Comparison of ENCODE assay signal across 37 mouse cellular contexts in genomic region chr11:73350483-73350882, GRCm38 (mm10). TPM values are rescaled to one million over a fixed set of nuclear protein-coding genes. Genes with fewer than 3 reads are reported as not detected.
"Had no signal": no experiment of that assay in that cellular context is flagged by ENCODE, and none has a peak within 500 bp of the region (broad histone marks: within the 10 kb centered on the region; RNA-seq: fewer than 3 reads in every experiment).

Gene Olfr20, plus strand, starts transcription at chr11:73350783.

- H3K9me3 ChIP-seq: embryonic facial prominence, embryonic 10.5 days; embryonic facial prominence, embryonic 12.5 days; embryonic facial prominence, embryonic 13.5 days; embryonic facial prominence, embryonic 15.5 days; forebrain, embryonic 10.5 days; forebrain, embryonic 12.5 days; forebrain, embryonic 13.5 days; forebrain, embryonic 15.5 days; heart, embryonic 10.5 days had no signal

- H3K4me1 ChIP-seq: embryonic facial prominence, embryonic 10.5 days; embryonic facial prominence, embryonic 12.5 days; embryonic facial prominence, embryonic 13.5 days; embryonic facial prominence, embryonic 15.5 days; forebrain, embryonic 10.5 days; forebrain, embryonic 12.5 days; forebrain, embryonic 13.5 days; forebrain, embryonic 15.5 days; heart, embryonic 10.5 days had no signal

- H3K27me3 ChIP-seq: embryonic facial prominence, embryonic 12.5 days; embryonic facial prominence, embryonic 13.5 days; embryonic facial prominence, embryonic 15.5 days; forebrain, embryonic 12.5 days; forebrain, embryonic 13.5 days; forebrain, embryonic 15.5 days had no signal

- H3K36me3 ChIP-seq: embryonic facial prominence, embryonic 10.5 days; embryonic facial prominence, embryonic 12.5 days; embryonic facial prominence, embryonic 13.5 days; embryonic facial prominence, embryonic 15.5 days; forebrain, embryonic 10.5 days; forebrain, embryonic 12.5 days; forebrain, embryonic 15.5 days; heart, embryonic 10.5 days had no signal

- H3K9ac ChIP-seq: embryonic facial prominence, embryonic 12.5 days; embryonic facial prominence, embryonic 13.5 days; embryonic facial prominence, embryonic 15.5 days; forebrain, embryonic 12.5 days; forebrain, embryonic 13.5 days; forebrain, embryonic 15.5 days; forebrain, postnatal 0 days had no signal

- ATAC-seq: forebrain, embryonic 13.5 days; forebrain, embryonic 14.5 days; forebrain, embryonic 15.5 days; forebrain, embryonic 16.5 days; forebrain, postnatal 0 days had no signal

- DNase-seq: cerebellum, adult 9-11 months; cerebellum, postnatal 10 days; cerebellum, postnatal 14 days; cerebellum, postnatal 25 days; cerebellum, postnatal 36 days; embryo, embryonic 11 days; forebrain, postnatal 0 days; gastrocnemius, adult 2 months; gastrocnemius, postnatal 10 days; gastrocnemius, postnatal 14 days; gastrocnemius, postnatal 25 days; gastrocnemius, postnatal 36 days; heart, adult 11 months; heart, adult 18-20 months; heart, adult 2 months had no signal

- H3K27ac ChIP-seq: embryonic facial prominence, embryonic 10.5 days; embryonic facial prominence, embryonic 12.5 days; embryonic facial prominence, embryonic 13.5 days; embryonic facial prominence, embryonic 15.5 days; forebrain, embryonic 10.5 days; forebrain, embryonic 12.5 days; forebrain, embryonic 13.5 days; forebrain, embryonic 15.5 days; gastrocnemius, adult 2 months; heart, adult 2 months; heart, embryonic 10.5 days had no signal

- H3K4me3 ChIP-seq: embryonic facial prominence, embryonic 10.5 days; embryonic facial prominence, embryonic 12.5 days; embryonic facial prominence, embryonic 13.5 days; embryonic facial prominence, embryonic 15.5 days; erythroblast, embryonic 14.5 days; forebrain, embryonic 10.5 days; forebrain, embryonic 12.5 days; forebrain, embryonic 13.5 days; forebrain, embryonic 15.5 days; gastrocnemius, adult 2 months; heart, adult 2 months; heart, embryonic 10.5 days had no signal

RNA-seq across cellular contexts. Expression of gene Olfr20, which starts in this region (rescaled TPM):
- total RNA-seq: common myeloid progenitor, adult 5-6 weeks; forebrain, postnatal 0 days; gastrocnemius, adult 18-20 months; gastrocnemius, adult 2 months; gastrocnemius, adult 8-10 months; gastrocnemius, postnatal 10 days; gastrocnemius, postnatal 14 days; gastrocnemius, postnatal 25 days; gastrocnemius, postnatal 36 days; gastrocnemius, postnatal 4 days; granulocyte monocyte progenitor cell, adult 5-6 weeks; heart, adult 18-20 months; heart, adult 2 months; heart, adult 8-10 months had no signal
- polyA plus RNA-seq: cortical plate, adult 2 months; embryonic facial prominence, embryonic 10.5 days; embryonic facial prominence, embryonic 11.5 days; embryonic facial prominence, embryonic 12.5 days; embryonic facial prominence, embryonic 13.5 days; embryonic facial prominence, embryonic 14.5 days; embryonic facial prominence, embryonic 15.5 days; erythroblast, embryonic 14.5 days; forebrain, embryonic 10.5 days; forebrain, embryonic 11.5 days; forebrain, embryonic 13.5 days; forebrain, embryonic 14.5 days; forebrain, embryonic 15.5 days; forebrain, embryonic 16.5 days; forebrain, postnatal 0 days; heart, adult 2 months; heart, embryonic 10.5 days had no signal
